16 mouse cellular contexts compared by ENCODE assay signal in genomic region chr5:149135455-149136354, GRCm38 (mm10). TPM values are rescaled to one million over a fixed set of nuclear protein-coding genes. Genes with fewer than 3 reads are reported as not detected.
DNase-seq lines count a peak whose midpoint lies in the region; ATAC-seq lines count a peak whose summit lies in the region.
"Had no signal": no experiment of that assay in that cellular context is flagged by ENCODE, and none has a peak within 500 bp of the region (broad histone marks: within the 10 kb centered on the region; RNA-seq: fewer than 3 reads in every experiment).

No protein-coding gene starts in this region.

- no peaks in the 10 kb centered on the region for H3K27me3 ChIP-seq in heart, embryonic 14.5 days (ENCODE audit: control insufficient read depth, insufficient read depth, low read length)
- H3K27me3 ChIP-seq: embryonic facial prominence, embryonic 13.5 days; forebrain, embryonic 13.5 days; lung, embryonic 15.5 days; neural tube, embryonic 12.5 days had no signal

- intact Hi-C loops in heart, postnatal 14 days (cut with DNase I): no loop called here

- no peak for DNase-seq in heart, postnatal 14 days
- peak; percentile 55 for DNase-seq in MEL-GATA-1-ER (ENCODE audit: extremely low read depth, low read depth)
- no peak for DNase-seq in gastrocnemius, postnatal 10 days
- DNase-seq in ovary, postnatal 14 days (ENCODE audit: low spot score): no peak
- DNase-seq: cerebellum, adult 11 months; kidney, adult 9 months; layer of hippocampus, postnatal 36 days; right cerebral cortex, postnatal 4 days had no signal

- no peak overlapping the region for H3K4me3 ChIP-seq in heart, embryonic 14.5 days (ENCODE audit: control insufficient read depth in 1 of 2, insufficient read depth in 1 of 2, low read depth in 1 of 2, low read length in 2 of 2)
- H3K4me3 ChIP-seq: embryonic facial prominence, embryonic 13.5 days; forebrain, embryonic 13.5 days; lung, embryonic 15.5 days; neural tube, embryonic 12.5 days had no signal

- ATAC-seq in heart, embryonic 14.5 days (ENCODE audit: insufficient number of reproducible peaks, insufficient read depth, low FRiP score, low read depth): no peak
- ATAC-seq in granulocyte monocyte progenitor cell, adult 5-6 weeks (replicated peaks; ENCODE audit: poor library complexity, severe bottlenecking): peak; percentile 27; the same call in 1 of the 2 replicates
- ATAC-seq in megakaryocyte, adult 5-6 weeks (ENCODE audit: poor library complexity, severe bottlenecking): peak; percentile 21; the same call in 1 of the 2 replicates
- ATAC-seq: forebrain, embryonic 13.5 days; midbrain, embryonic 16.5 days had no signal

- 77% methylated on average over 10 of the region's 10 CpGs for WGBS in heart, embryonic 14.5 days

- H3K27ac ChIP-seq in heart, embryonic 14.5 days (replicated peaks in 1 of 2; ENCODE audit: control insufficient read depth in 1 of 2, insufficient read depth in 1 of 2, low read depth in 2 of 2, low read length in 2 of 2): peak overlapping the region in 1 of 2 experiments; percentile 14; a peak in 1 of 4 replicates
- H3K27ac ChIP-seq: embryonic facial prominence, embryonic 13.5 days; forebrain, embryonic 13.5 days; lung, embryonic 15.5 days; neural tube, embryonic 12.5 days had no signal

- H3K9me3 ChIP-seq in heart, embryonic 14.5 days (ENCODE audit: control insufficient read depth, low read length): no peaks in the 10 kb centered on the region
- H3K9me3 ChIP-seq: embryonic facial prominence, embryonic 13.5 days; forebrain, embryonic 13.5 days; lung, embryonic 15.5 days; neural tube, embryonic 12.5 days had no signal

- H3K9ac ChIP-seq in heart, embryonic 14.5 days (ENCODE audit: low read length): no peak overlapping the region
- H3K9ac ChIP-seq: embryonic facial prominence, embryonic 13.5 days; forebrain, embryonic 13.5 days; lung, embryonic 15.5 days; neural tube, embryonic 12.5 days had no signal

- H3K4me2 ChIP-seq in heart, embryonic 14.5 days (ENCODE audit: low read length): 0 out of 2 replicates have a peak overlapping the region, but pooled peaks have one; percentile 42
- H3K4me2 ChIP-seq: embryonic facial prominence, embryonic 13.5 days; forebrain, embryonic 13.5 days; lung, embryonic 15.5 days; neural tube, embryonic 12.5 days had no signal

- peaks cover 10 to 32% of the 10 kb centered on the region in 2 experiments for H3K4me1 ChIP-seq in heart, embryonic 14.5 days (ENCODE audit: control insufficient read depth in 2 of 2, insufficient read depth in 2 of 2, low read length in 2 of 2)
- H3K4me1 ChIP-seq: forebrain, embryonic 13.5 days; neural tube, embryonic 12.5 days had no signal

- no peaks in the 10 kb centered on the region for H3K36me3 ChIP-seq in heart, embryonic 14.5 days (ENCODE audit: control insufficient read depth, insufficient read depth, low read length)
- H3K36me3 ChIP-seq: embryonic facial prominence, embryonic 13.5 days; lung, embryonic 15.5 days; neural tube, embryonic 12.5 days had no signal

RNA-seq across cellular contexts. Expression of gene Uspl1, which starts 48.4 kb away (rescaled TPM):
- 30.9 and 35.2 TPM in 2 replicates for polyA plus RNA-seq in heart, embryonic 14.5 days (2014; fragmentation: Nextera tagmentation; extraction: Ambion mirVana)
- 10 to 100 TPM; 17.6 to 19.6 TPM for total RNA-seq in heart, postnatal 14 days (2021)
- 23.7 and 47.8 TPM in 2 replicates for total RNA-seq in granulocyte monocyte progenitor cell, adult 5-6 weeks (2014; fragmentation: Nextera tagmentation)
- 33.7 and 34.6 TPM in 2 replicates for total RNA-seq in granulocyte monocyte progenitor cell, adult 5-6 weeks (2017)
- 22.5 and 23.7 TPM in 2 replicates for total RNA-seq in megakaryocyte, adult 5-6 weeks (2015)
- 21.9 and 23.8 TPM in 2 replicates for total RNA-seq in megakaryocyte, adult 5-6 weeks (2017)
- 10 to 100 TPM; 22.7 to 25.9 TPM for total RNA-seq in gastrocnemius, postnatal 10 days (2021)

RNA-seq across cellular contexts. Expression of gene Hmgb1, which starts 48.6 kb away (rescaled TPM):
- 751 and 792 TPM in 2 replicates for polyA plus RNA-seq in heart, embryonic 14.5 days (2014; fragmentation: Nextera tagmentation; extraction: Ambion mirVana)
- 100 to 1,000 TPM; 119 to 130 TPM for total RNA-seq in heart, postnatal 14 days (2021)
- total RNA-seq in granulocyte monocyte progenitor cell, adult 5-6 weeks (2014; fragmentation: Nextera tagmentation): 758 and 1,067 TPM in 2 replicates
- total RNA-seq in granulocyte monocyte progenitor cell, adult 5-6 weeks (2017): 985 and 1,480 TPM in 2 replicates
- total RNA-seq in megakaryocyte, adult 5-6 weeks (2015): 803 and 833 TPM in 2 replicates
- 665 and 708 TPM in 2 replicates for total RNA-seq in megakaryocyte, adult 5-6 weeks (2017)
- 100 to 1,000 TPM; 176 to 183 TPM for total RNA-seq in gastrocnemius, postnatal 10 days (2021)
